In genomic region chr4:137790981-137791380, GRCm38 (mm10) we compare ENCODE assay signal across 21 mouse cellular contexts. TPM values are rescaled to one million over a fixed set of nuclear protein-coding genes. Genes with fewer than 3 reads are reported as not detected.
DNase-seq lines count a peak whose midpoint lies in the region; ATAC-seq and TF ChIP-seq lines count a peak whose summit lies in the region.
"Had no signal": no experiment of that assay in that cellular context is flagged by ENCODE, and none has a peak within 500 bp of the region (broad histone marks: within the 10 kb centered on the region; RNA-seq: fewer than 3 reads in every experiment).

No protein-coding gene starts in this region.

- H3K36me3 ChIP-seq in forebrain, embryonic 12.5 days (replicated peaks): no peaks in the 10 kb centered on the region
- H3K36me3 ChIP-seq in forebrain, postnatal 0 days (ENCODE audit: insufficient read depth): no peaks in the 10 kb centered on the region
- H3K36me3 ChIP-seq in liver, postnatal 0 days (replicated peaks; ENCODE audit: insufficient read depth, low read length): no peaks in the 10 kb centered on the region
- H3K36me3 ChIP-seq in liver, embryonic 11.5 days (ENCODE audit: control insufficient read depth, insufficient read depth, low read length): no peaks in the 10 kb centered on the region
- H3K36me3 ChIP-seq in embryonic facial prominence, embryonic 10.5 days (replicated peaks): no peaks in the 10 kb centered on the region
- H3K36me3 ChIP-seq in limb, embryonic 13.5 days: no peaks in the 10 kb centered on the region
- H3K36me3 ChIP-seq: forebrain, embryonic 15.5 days; heart, embryonic 13.5 days; hindbrain, embryonic 15.5 days; liver, embryonic 13.5 days; stomach, embryonic 15.5 days had no signal

- H3K27ac ChIP-seq in forebrain, embryonic 12.5 days: 0 out of 2 replicates have a peak overlapping the region, but pooled peaks have one; percentile 5
- H3K27ac ChIP-seq in forebrain, postnatal 0 days (ENCODE audit: low read depth, low read length): no peak overlapping the region
- H3K27ac ChIP-seq in liver, postnatal 0 days (ENCODE audit: low read depth): 0 out of 2 replicates have a peak overlapping the region, but pooled peaks have one; percentile 11
- H3K27ac ChIP-seq in liver, embryonic 11.5 days (ENCODE audit: low read depth, low read length): no peak overlapping the region
- H3K27ac ChIP-seq in embryonic facial prominence, embryonic 10.5 days (replicated peaks): peak overlapping the region; percentile 5; the same call in 1 of the 2 replicates
- H3K27ac ChIP-seq in limb, embryonic 13.5 days: peak overlapping the region; percentile 15; the same call in 1 of the 2 replicates
- H3K27ac ChIP-seq: forebrain, embryonic 15.5 days; heart, embryonic 13.5 days; hindbrain, embryonic 15.5 days; liver, embryonic 13.5 days; stomach, embryonic 15.5 days had no signal

- peaks cover 17% of the 10 kb centered on the region for H3K27me3 ChIP-seq in forebrain, embryonic 12.5 days
- peaks cover 5% of the 10 kb centered on the region for H3K27me3 ChIP-seq in forebrain, postnatal 0 days (ENCODE audit: insufficient read depth, low read length)
- H3K27me3 ChIP-seq in liver, postnatal 0 days (ENCODE audit: insufficient read depth, low read length): peaks cover 6% of the 10 kb centered on the region
- peaks cover 21% of the 10 kb centered on the region for H3K27me3 ChIP-seq in liver, embryonic 11.5 days (replicated peaks; ENCODE audit: control insufficient read depth, insufficient read depth, low read length)
- H3K27me3 ChIP-seq in embryonic facial prominence, embryonic 10.5 days (replicated peaks; ENCODE audit: low read depth, poor library complexity, severe bottlenecking): peaks cover 26% of the 10 kb centered on the region
- peaks cover 24% of the 10 kb centered on the region for H3K27me3 ChIP-seq in limb, embryonic 13.5 days

- no peak for ATAC-seq in forebrain, embryonic 12.5 days (ENCODE audit: low FRiP score)
- no peak for ATAC-seq in forebrain, postnatal 0 days
- no peak for ATAC-seq in liver, postnatal 0 days
- ATAC-seq in liver, embryonic 11.5 days (replicated peaks; ENCODE audit: low FRiP score): no peak
- no peak for ATAC-seq in limb, embryonic 13.5 days (ENCODE audit: low FRiP score, low read depth)
- ATAC-seq: forebrain, embryonic 15.5 days had no signal

- no peak overlapping the region for H3K9ac ChIP-seq in forebrain, embryonic 12.5 days
- H3K9ac ChIP-seq in forebrain, postnatal 0 days: no peak overlapping the region
- H3K9ac ChIP-seq in liver, postnatal 0 days (replicated peaks): no peak overlapping the region
- H3K9ac ChIP-seq in liver, embryonic 11.5 days (ENCODE audit: low read depth, low read length): no peak overlapping the region
- H3K9ac ChIP-seq in limb, embryonic 13.5 days: no peak overlapping the region
- H3K9ac ChIP-seq: forebrain, embryonic 15.5 days; heart, embryonic 13.5 days; hindbrain, embryonic 15.5 days; liver, embryonic 13.5 days; stomach, embryonic 15.5 days had no signal

- H3K4me1 ChIP-seq in forebrain, embryonic 12.5 days: peaks cover 33% of the 10 kb centered on the region
- peaks cover 5% of the 10 kb centered on the region; the same call in 1 of the 2 replicates for H3K4me1 ChIP-seq in forebrain, postnatal 0 days (ENCODE audit: insufficient read depth)
- peaks cover 8% of the 10 kb centered on the region; the same call in 1 of the 2 replicates for H3K4me1 ChIP-seq in liver, postnatal 0 days (ENCODE audit: insufficient read depth)
- H3K4me1 ChIP-seq in liver, embryonic 11.5 days (replicated peaks; ENCODE audit: control insufficient read depth, insufficient read depth, low read length): peaks cover 3% of the 10 kb centered on the region
- peaks cover 47% of the 10 kb centered on the region for H3K4me1 ChIP-seq in embryonic facial prominence, embryonic 10.5 days
- H3K4me1 ChIP-seq in limb, embryonic 13.5 days: peaks cover 15% of the 10 kb centered on the region

- no peak for TF ChIP-seq EP300 in liver, postnatal 0 days (IDR thresholded peaks at IDR 0.05; ENCODE audit: low read depth)

- WGBS in forebrain, embryonic 12.5 days: 80% methylated on average over 5 of the region's 5 CpGs
- WGBS in forebrain, postnatal 0 days: 92% methylated on average over 5 of the region's 5 CpGs
- 75% methylated on average over 5 of the region's 5 CpGs for WGBS in liver, postnatal 0 days (ENCODE audit: insufficient replicate concordance)
- WGBS in liver, embryonic 11.5 days: 70% methylated on average over 5 of the region's 5 CpGs
- WGBS in embryonic facial prominence, embryonic 10.5 days: 84% methylated on average over 5 of the region's 5 CpGs
- WGBS in limb, embryonic 13.5 days: 77% methylated on average over 5 of the region's 5 CpGs

- no peak overlapping the region for H3K4me2 ChIP-seq in forebrain, embryonic 12.5 days
- no peak overlapping the region for H3K4me2 ChIP-seq in forebrain, postnatal 0 days (ENCODE audit: low read depth)
- H3K4me2 ChIP-seq in liver, postnatal 0 days (ENCODE audit: low read depth, low read length): no peak overlapping the region
- H3K4me2 ChIP-seq in liver, embryonic 11.5 days: no peak overlapping the region
- no peak overlapping the region for H3K4me2 ChIP-seq in limb, embryonic 13.5 days (replicated peaks)
- H3K4me2 ChIP-seq: forebrain, embryonic 15.5 days; heart, embryonic 13.5 days; hindbrain, embryonic 15.5 days; liver, embryonic 13.5 days; stomach, embryonic 15.5 days had no signal

- no peak for DNase-seq in forebrain, postnatal 0 days
- no peak for DNase-seq in liver, postnatal 0 days
- DNase-seq in liver, embryonic 11.5 days (ENCODE audit: low spot score): no peak
- DNase-seq in embryonic facial prominence, embryonic 10.5 days (ENCODE audit: low spot score): no peak
- no peak for DNase-seq in gastrocnemius, postnatal 10 days
- DNase-seq: adrenal gland, postnatal 14 days; cerebellum, adult 11 months; cerebellum, adult 9-11 months; heart, postnatal 10 days; kidney, adult 2 months; liver, embryonic 13.5 days; lung, adult 2 months; lung, postnatal 10 days; right cerebral cortex, postnatal 25 days had no signal

- TF ChIP-seq CTCF in forebrain, postnatal 0 days (IDR thresholded peaks at IDR 0.05; ENCODE audit: low read depth): no peak
- no peak for TF ChIP-seq CTCF in liver, postnatal 0 days (IDR thresholded peaks at IDR 0.05; ENCODE audit: low read depth)

- no peaks in the 10 kb centered on the region for H3K9me3 ChIP-seq in forebrain, embryonic 12.5 days
- H3K9me3 ChIP-seq in forebrain, postnatal 0 days (ENCODE audit: low read length): no peaks in the 10 kb centered on the region
- H3K9me3 ChIP-seq in liver, postnatal 0 days (ENCODE audit: low read length): no peaks in the 10 kb centered on the region
- no peaks in the 10 kb centered on the region for H3K9me3 ChIP-seq in liver, embryonic 11.5 days (ENCODE audit: control insufficient read depth, low read length)
- no peaks in the 10 kb centered on the region for H3K9me3 ChIP-seq in embryonic facial prominence, embryonic 10.5 days
- H3K9me3 ChIP-seq in limb, embryonic 13.5 days: no peaks in the 10 kb centered on the region
- H3K9me3 ChIP-seq: forebrain, embryonic 15.5 days; heart, embryonic 13.5 days; hindbrain, embryonic 15.5 days; liver, embryonic 13.5 days; stomach, embryonic 15.5 days had no signal

- H3K4me3 ChIP-seq in forebrain, embryonic 12.5 days (replicated peaks): no peak overlapping the region
- H3K4me3 ChIP-seq in forebrain, postnatal 0 days (ENCODE audit: low read depth, low read length): no peak overlapping the region
- no peak overlapping the region for H3K4me3 ChIP-seq in liver, postnatal 0 days (ENCODE audit: low read depth, low read length)
- no peak overlapping the region for H3K4me3 ChIP-seq in liver, embryonic 11.5 days (ENCODE audit: low read depth, low read length)
- H3K4me3 ChIP-seq in embryonic facial prominence, embryonic 10.5 days: no peak overlapping the region
- H3K4me3 ChIP-seq in limb, embryonic 13.5 days: no peak overlapping the region
- H3K4me3 ChIP-seq: forebrain, embryonic 15.5 days; heart, embryonic 13.5 days; hindbrain, embryonic 15.5 days; liver, embryonic 13.5 days; stomach, embryonic 15.5 days had no signal

RNA-seq across cellular contexts. Expression of gene Alpl, which starts 5.2 kb away (rescaled TPM):
- polyA plus RNA-seq in forebrain, embryonic 12.5 days (2016; fragmentation: Nextera tagmentation; extraction: Ambion mirVana): 13.1 and 15.5 TPM in 2 replicates
- total RNA-seq in forebrain, postnatal 0 days (2014; rRNA removed): 10.1 and 11.2 TPM in 2 replicates
- 8.2 and 10.1 TPM in 2 replicates for polyA plus RNA-seq in forebrain, postnatal 0 days (2015; fragmentation: Nextera tagmentation; extraction: Ambion mirVana)
- polyA plus RNA-seq in liver, postnatal 0 days (2015; fragmentation: Nextera tagmentation; extraction: Ambion mirVana): 14.7 and 18.7 TPM in 2 replicates
- 5.7 and 6.1 TPM in 2 replicates for polyA plus RNA-seq in liver, embryonic 11.5 days (2014; fragmentation: Nextera tagmentation; extraction: Ambion mirVana)
- 12.9 and 18.7 TPM in 2 replicates for polyA plus RNA-seq in embryonic facial prominence, embryonic 10.5 days (2016; fragmentation: Nextera tagmentation; extraction: Ambion mirVana)
- 12.0 and 15.3 TPM in 2 replicates for polyA plus RNA-seq in limb, embryonic 13.5 days (2015; fragmentation: Nextera tagmentation; extraction: Ambion mirVana)
- total RNA-seq in gastrocnemius, postnatal 10 days (2021): 10 to 100 TPM in 1 of 2 experiments, 1 to 10 TPM in 1; 2.7 to 20.8 TPM
- total RNA-seq: hematopoietic stem cell, adult 5-6 weeks had no signal

Comparison
In these comparisons a context has a peak if more than half of its experiments do, and no peak if none do; other contexts are left out.
1. H3K27ac ChIP-seq: peak in forebrain, embryonic 12.5 days (single experiment), liver, postnatal 0 days (single experiment), embryonic facial prominence, embryonic 10.5 days (single experiment) and limb, embryonic 13.5 days (single experiment); none in forebrain, postnatal 0 days (single experiment) and liver, embryonic 11.5 days (single experiment).